Mouse (Mus musculus) midbrain, embryonic 14.5 days (tissue): Measurements from ENCODE around the gene Ccl27b. TPM values are rescaled to one million over a fixed set of nuclear protein-coding genes. Genes with fewer than 3 reads are reported as not detected.
"Not testable (repeated sequence)": the region's sequence is repeated elsewhere in the genome, so short reads cannot be mapped to it uniquely, and the experiment has no call there.

Experiments
- ATAC-seq: fragments of 200-750 bp; cut with Nextera tagmentation; 2 replicates; pipeline ENCODE4 v1.8.0; 2017; ENCODE audit warnings: moderate number of reproducible peaks, moderate library complexity; ENCODE audit not compliant: low FRiP score, low TSS enrichment
- DNase-seq: peaks from one replicate; pipeline ENCODE4 v3.0.0-alpha.2; 2015
- H3K27ac ChIP-seq: fragments of 300-500 bp; sonication (generic); replicated peaks from 2 replicates; pipeline ENCODE4 v1.5.1; 2014; ENCODE audit warnings: mild to moderate bottlenecking, low read depth, low read length, moderate library complexity
- H3K27me3 ChIP-seq: fragments of 300-500 bp; sonication (generic); 2 replicates; pipeline ENCODE4 v1.6.1; 2014; ENCODE audit warnings: low read length, control low read depth, mixed read lengths; ENCODE audit not compliant: control insufficient read depth, insufficient read depth
- H3K36me3 ChIP-seq: fragments of 300-500 bp; sonication (generic); 2 replicates; pipeline ENCODE4 v1.6.1; 2014; ENCODE audit warnings: low read length, control low read depth; ENCODE audit not compliant: control insufficient read depth, insufficient read depth
- H3K4me1 ChIP-seq: fragments of 300-500 bp; sonication (generic); 2 replicates; pipeline ENCODE4 v1.6.1; 2014; ENCODE audit warnings: mild to moderate bottlenecking, antibody characterized with exemption, low read length, control low read depth; ENCODE audit not compliant: control insufficient read depth, insufficient read depth
- H3K4me2 ChIP-seq: fragments of 300-500 bp; sonication (generic); 2 replicates; pipeline ENCODE4 v1.6.1; 2014; ENCODE audit warnings: mild to moderate bottlenecking, low read length, moderate library complexity
- H3K4me3 ChIP-seq: fragments of 300-500 bp; sonication (generic); replicated peaks from 2 replicates; pipeline ENCODE4 v1.5.1; 2014; ENCODE audit warnings: low read depth, low read length
- H3K9ac ChIP-seq: fragments of 300-500 bp; sonication (generic); replicated peaks from 2 replicates; pipeline ENCODE4 v1.6.1; 2014; ENCODE audit warnings: mild to moderate bottlenecking, low read length, moderate library complexity
- H3K9me3 ChIP-seq: fragments of 300-500 bp; sonication (generic); 2 replicates; pipeline ENCODE4 v1.6.1; 2016; ENCODE audit warnings: low read length, control low read depth, mixed read lengths; ENCODE audit not compliant: control insufficient read depth
- WGBS: fragments of 180-500 bp; shearing (Covaris S2); extraction: QIAGEN DNeasy Blood & Tissue Kit; methylation state at CpG from one replicate; pipeline ENCODE4 v1.1.7; 2014; 5-methylcytosine and 5-hydroxymethylcytosine counted together
- polyA plus RNA-seq: library from polyadenylated mRNA; unstranded; fragments of >200 nt; fragmentation: Nextera tagmentation; extraction: Ambion mirVana; gene quantifications from 2 replicates; pipeline ENCODE4 v1.2.1, GENCODE M21; 2014

Ccl27b gene
- not detected in 2 replicates for polyA plus RNA-seq

- not testable (repeated sequence) for DNase-seq, H3K27me3 ChIP-seq, H3K27ac ChIP-seq, H3K36me3 ChIP-seq, H3K9me3 ChIP-seq, ATAC-seq, H3K4me1 ChIP-seq, H3K9ac ChIP-seq, H3K4me2 ChIP-seq, H3K4me3 ChIP-seq
- WGBS: no CpG with 5 or more reads among the region's 9 CpGs
These were observed at the start of gene Ccl27b for GRCm38 (mm10) chr4:42654951-42655350. TSS of gene Ccl27b (plus strand) at chr4:42655251.

GRCm38 (mm10) chr4:42611895-42612294 is 43.2 kb upstream of the Ccl27b start, which contains the start of gene Gm10591:
TSS of gene Gm10591 (plus strand) at chr4:42612195.
- H3K4me1 ChIP-seq, H3K27ac ChIP-seq, H3K4me2 ChIP-seq, H3K9me3 ChIP-seq, DNase-seq, H3K36me3 ChIP-seq, H3K27me3 ChIP-seq, H3K9ac ChIP-seq, ATAC-seq, H3K4me3 ChIP-seq: not testable (repeated sequence)
- no CpG with 5 or more reads among the region's 5 CpGs for WGBS

- H3K27me3 ChIP-seq, H3K27ac ChIP-seq, H3K4me1 ChIP-seq, H3K4me2 ChIP-seq, H3K36me3 ChIP-seq, H3K9ac ChIP-seq, ATAC-seq, DNase-seq, H3K4me3 ChIP-seq, H3K9me3 ChIP-seq: not testable (repeated sequence)
- no CpG with 5 or more reads among the region's 8 CpGs for WGBS
These were observed 25.6 kb upstream of the Ccl27b start, which contains the start of gene Gm2564 for GRCm38 (mm10) chr4:42629419-42629818. TSS of gene Gm2564 (plus strand) at chr4:42629719.

GRCm38 (mm10) chr4:42661793-42662192 is 6.7 kb downstream of the Ccl27b start, which contains the start of gene Il11ra2:
TSS of gene Il11ra2 (minus strand) at chr4:42661893.
- not testable (repeated sequence) for H3K27me3 ChIP-seq, H3K9ac ChIP-seq, H3K36me3 ChIP-seq, H3K9me3 ChIP-seq, H3K27ac ChIP-seq, ATAC-seq, DNase-seq, H3K4me1 ChIP-seq, H3K4me3 ChIP-seq, H3K4me2 ChIP-seq
- no CpG with 5 or more reads among the region's 3 CpGs for WGBS

- ATAC-seq, DNase-seq: not testable (repeated sequence)
- no CpG with 5 or more reads among the region's 4 CpGs for WGBS
These were observed 20.4 kb downstream of the Ccl27b start for GRCm38 (mm10) chr4:42675415-42675814.

GRCm38 (mm10) chr4:42679365-42679764 is 24.3 kb downstream of the Ccl27b start:
- not testable (repeated sequence) for DNase-seq, H3K4me2 ChIP-seq, H3K4me3 ChIP-seq, H3K27ac ChIP-seq, H3K27me3 ChIP-seq, H3K36me3 ChIP-seq, ATAC-seq, H3K9ac ChIP-seq, H3K9me3 ChIP-seq, H3K4me1 ChIP-seq
- WGBS: no CpG with 5 or more reads among the region's 7 CpGs

More at GRCm38 (mm10) chr4:42675415-42675814, 20.4 kb downstream of the Ccl27b start:
- not testable (repeated sequence) for H3K9ac ChIP-seq, H3K4me2 ChIP-seq, H3K4me3 ChIP-seq, H3K9me3 ChIP-seq, H3K4me1 ChIP-seq, H3K36me3 ChIP-seq, H3K27me3 ChIP-seq, H3K27ac ChIP-seq

DNA sequence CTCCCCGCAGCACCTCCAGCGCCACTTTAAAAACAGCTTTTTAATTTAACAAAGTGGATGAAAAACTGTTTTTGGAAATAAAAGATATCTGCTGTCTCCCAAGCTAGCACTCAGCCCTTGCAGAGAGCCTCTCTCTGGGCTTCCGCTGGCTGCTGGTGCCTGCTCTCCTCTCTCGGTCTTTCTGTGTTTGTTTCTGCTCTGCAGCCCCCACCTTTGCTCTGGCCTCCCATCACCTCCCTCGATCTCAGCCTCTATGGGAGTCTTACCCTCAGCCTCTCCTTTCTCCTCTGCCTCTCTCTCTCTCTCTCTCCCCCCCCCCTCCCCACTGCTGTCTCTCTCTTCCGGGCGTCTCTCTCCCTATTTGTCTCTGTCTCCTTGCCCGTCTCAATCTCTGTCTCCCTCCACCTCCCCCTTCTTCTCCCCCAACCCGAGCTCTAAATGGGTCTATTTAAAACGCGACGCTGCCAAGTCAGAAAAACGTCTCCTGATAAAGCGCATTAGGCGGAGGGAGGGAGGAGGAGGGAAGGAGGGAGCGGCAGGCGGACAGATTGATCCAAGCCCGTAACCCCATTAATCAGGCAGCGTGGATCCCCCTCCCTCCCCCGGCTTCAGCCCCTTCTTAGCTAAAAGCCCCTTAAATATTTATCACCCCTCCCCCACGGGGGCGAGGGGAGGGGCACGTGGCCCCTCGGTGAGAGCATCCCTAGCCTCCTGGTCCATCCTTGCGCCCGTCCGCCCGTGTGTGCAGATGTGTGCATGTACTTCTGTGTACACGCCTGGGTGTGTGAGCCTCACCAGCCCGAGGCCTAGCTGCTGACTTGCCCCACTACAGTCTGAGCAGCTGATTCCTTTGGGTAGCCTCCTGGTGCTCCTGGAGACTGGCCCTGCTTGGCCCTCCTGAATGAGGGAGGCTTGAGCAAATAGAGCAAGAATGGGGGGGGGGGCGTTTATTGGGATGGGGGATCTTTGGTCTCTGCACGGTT is 25.6 kb downstream of the Ccl27b start:
- H3K36me3 ChIP-seq, H3K4me1 ChIP-seq: not testable (repeated sequence)
- no CpG with 5 or more reads among the region's 32 CpGs for whole genome bisulfite sequencing

DNA sequence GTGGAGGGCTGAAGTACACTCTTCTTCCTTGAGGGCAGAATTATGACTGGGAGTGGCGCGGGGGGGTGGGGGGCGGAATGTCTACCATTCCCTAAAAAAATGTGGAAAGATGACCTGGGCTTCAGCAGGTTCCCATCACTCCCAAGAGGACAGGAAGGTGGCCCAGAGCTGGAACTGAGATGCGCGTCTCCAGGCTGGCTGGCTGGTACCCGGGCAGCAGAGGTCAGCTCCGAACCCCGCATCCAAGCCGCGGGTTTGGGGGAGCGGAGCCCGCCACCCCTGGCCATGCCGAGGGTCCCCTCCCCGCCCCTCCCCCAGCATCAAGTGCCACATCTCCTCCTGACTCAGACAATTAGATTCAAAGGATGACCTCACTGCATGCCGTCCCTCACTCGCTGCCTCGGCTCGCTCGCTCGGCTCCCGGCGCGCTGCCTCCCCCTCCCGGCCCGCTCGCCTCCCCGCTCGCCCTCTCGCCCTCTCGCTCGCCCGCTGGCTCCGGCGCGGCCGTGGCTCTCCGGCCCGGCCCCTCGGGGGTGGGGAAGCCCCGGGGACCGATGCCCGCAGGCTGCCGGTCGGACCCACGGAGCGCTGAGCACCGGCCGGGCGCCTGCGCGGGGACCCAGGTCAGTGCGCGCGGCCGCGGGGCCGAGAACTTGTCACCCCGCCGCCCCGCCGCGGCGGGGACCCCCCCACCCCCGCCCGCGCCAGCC is 26.6 kb downstream of the Ccl27b start:
- not testable (repeated sequence) for H3K9me3 ChIP-seq, H3K27me3 ChIP-seq, H3K36me3 ChIP-seq, ATAC-seq, H3K9ac ChIP-seq, H3K4me2 ChIP-seq, H3K4me3 ChIP-seq, H3K4me1 ChIP-seq, DNase-seq, H3K27ac ChIP-seq
- WGBS: no CpG with 5 or more reads among the region's 66 CpGs

More for the DNA sequence above, 25.6 kb downstream of the Ccl27b start:
- H3K4me3 ChIP-seq, H3K9me3 ChIP-seq, H3K27me3 ChIP-seq, DNase-seq, H3K27ac ChIP-seq, H3K4me2 ChIP-seq, H3K9ac ChIP-seq: not testable (repeated sequence)
- peak; percentile 69; the same call in 1 of the 2 replicates for ATAC-seq
